Mouse (Mus musculus) gastrocnemius, postnatal 4 days (tissue): ENCODE results near the gene Gm12216. TPM values are rescaled to one million over a fixed set of nuclear protein-coding genes. Genes with fewer than 3 reads are reported as not detected.

Experiments used
- DNase-seq, 2 experiments: peaks; one replicate each; pipeline ENCODE4 v3.0.0; 2021 to 2022; ENCODE audit warnings: low spot score in 2 of 2, mixed read lengths in 2 of 2
- microRNA-seq: library from miRNA; unstranded; fragments of <30 nt; microRNA quantifications from one replicate; pipeline ENCODE4 v1.2.0, GENCODE M21; 2021
- total RNA-seq, 2 experiments: library from RNA; stranded (reverse); gene quantifications; 2 replicates each; pipeline ENCODE4 v1.2.3; 2021

The Gm12216 gene
- total RNA-seq, 2 experiments from 2014 or later, result 3.2 to 4.6 TPM

DNA sequence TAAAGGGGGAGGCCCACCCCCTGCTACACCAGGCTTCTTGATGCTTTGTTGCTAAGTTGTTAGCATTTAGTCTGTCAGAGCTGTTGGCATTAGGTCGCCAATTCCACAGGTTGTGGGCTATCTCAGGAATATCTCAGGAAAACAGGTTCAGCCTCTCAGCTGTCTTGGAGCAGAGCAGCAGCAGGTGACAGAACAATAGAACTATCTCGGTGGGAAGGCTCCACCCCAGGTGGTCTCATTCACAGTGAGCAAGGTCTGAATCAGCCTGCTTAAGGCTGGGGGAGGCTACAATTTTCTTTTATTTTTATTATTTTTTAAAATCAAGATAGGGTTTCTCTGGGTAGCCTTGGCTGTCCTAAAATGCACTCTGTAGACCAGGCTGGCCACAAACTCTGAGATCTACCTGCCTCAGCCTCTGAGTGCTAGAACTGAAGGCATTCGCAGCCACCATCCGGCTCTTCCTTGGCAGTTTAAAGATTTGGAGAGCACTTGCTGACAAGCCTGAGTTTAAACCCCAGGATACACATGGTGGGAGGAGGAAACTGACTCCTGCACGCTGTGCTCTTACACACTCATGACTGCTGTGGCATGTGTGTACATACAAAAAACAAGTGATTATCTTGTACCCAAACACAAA lies 109.2 kb downstream of the Gm12216 start:
- DNase-seq, result no peak

GRCm38 (mm10) chr11:53749306-53749705 lies 109.8 kb downstream of the Gm12216 start:
- no peak for DNase-seq

- DNase-seq, result no peak
Observed at GRCm38 (mm10) chr11:53748614-53749013, 110.4 kb downstream of the Gm12216 start.

DNA sequence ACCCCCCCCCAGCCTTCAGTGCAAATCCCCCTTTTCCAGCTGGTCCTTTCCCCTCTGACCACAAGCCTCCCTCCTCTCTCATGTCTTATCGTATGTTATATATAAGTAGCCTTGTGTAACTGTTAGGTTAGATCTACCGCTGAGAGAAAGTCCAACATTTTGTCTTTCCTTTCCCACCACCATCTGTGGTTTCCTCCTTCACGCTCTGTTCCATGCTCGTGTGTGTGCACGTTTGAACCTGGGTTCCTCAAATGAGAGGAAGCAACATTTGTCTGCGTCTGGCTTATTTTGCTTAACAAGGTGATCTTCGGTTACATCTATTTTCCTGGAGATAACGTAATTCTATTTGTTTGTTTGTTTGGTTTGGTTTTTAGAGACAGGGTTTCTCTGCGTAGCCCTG lies 111.1 kb downstream of the Gm12216 start:
- DNase-seq, result no peak

DNA sequence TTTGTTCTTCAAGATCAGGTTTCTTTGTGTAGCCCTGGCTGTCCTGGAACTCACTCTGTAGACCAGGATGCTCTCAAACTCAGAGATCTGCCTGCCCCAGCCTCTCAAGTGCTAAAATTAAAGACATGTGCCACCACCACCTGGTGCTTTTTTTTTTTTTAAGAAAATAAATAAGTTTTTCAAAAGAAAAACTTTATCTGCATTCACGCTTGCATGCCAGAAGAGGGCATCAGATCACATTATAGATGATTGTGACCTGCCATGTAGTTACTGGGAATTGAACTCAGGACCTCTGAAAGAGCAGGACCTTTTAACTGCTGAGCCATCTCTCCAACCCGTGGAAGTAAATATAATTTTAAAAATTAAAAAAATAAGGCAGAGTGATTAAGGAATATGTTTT lies 113.8 kb downstream of the Gm12216 start:
- no peak for DNase-seq

DNA sequence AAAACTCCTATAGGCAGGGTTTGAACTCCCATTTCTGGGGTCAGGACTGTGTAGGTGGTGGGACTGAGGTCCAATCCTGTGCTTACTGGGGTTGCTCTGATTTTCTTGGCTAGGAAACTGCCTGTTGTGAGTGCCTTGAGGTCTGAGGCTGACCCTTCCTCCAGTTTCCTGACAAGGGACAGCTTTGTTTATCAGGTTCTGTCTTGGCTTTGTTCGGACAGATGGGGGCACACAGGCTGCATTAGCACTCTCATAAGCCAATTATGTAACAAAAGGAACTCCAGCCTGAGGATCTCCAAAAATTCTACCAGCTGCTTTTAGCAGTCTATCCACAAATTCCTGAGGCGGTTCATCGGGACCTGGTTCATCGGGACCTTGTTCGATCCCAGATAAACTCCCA lies 116.7 kb downstream of the Gm12216 start:
- DNase-seq, result no peak

GRCm38 (mm10) chr11:53737573-53737946 lies 121.5 kb downstream of the Gm12216 start:
- DNase-seq, result peak in 1 of 2 experiments; percentile 48

DNA sequence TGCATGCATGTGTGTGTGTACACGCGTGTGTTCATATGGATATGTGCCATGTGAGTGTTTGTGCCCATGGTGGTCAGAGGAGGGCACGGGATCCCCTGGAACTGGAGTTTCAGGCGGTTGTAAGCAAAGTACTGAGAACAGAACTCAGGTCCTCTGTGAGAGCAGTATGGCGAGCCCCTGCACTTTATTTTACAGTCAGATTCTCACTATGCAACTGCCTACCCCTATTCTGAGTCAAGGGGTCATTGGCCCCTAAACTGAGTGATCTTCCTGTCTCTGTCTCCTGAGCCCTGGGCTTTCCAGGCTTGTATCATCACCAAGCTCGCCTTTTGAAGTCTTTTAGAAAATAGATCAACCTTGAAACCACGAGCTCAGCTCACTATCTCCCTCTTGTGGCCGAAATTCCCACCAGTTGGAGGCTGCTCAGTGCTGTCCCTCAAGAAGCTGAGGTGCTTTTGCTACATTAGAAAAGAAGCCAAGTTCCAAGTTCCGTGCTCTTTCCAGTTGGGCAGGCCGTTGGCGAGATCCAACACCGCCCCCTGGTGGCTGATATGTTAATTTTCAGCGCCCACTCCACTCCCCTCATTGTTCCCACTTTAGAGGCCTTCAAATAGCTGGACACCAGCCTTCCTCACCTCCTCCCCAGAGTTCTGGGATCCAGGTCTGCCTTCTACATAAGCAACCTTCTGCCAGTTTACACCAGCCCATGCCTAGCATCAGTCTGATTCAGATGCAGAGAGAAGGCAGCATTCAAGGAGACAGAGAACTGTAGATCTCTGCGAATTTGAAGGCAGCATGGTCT lies 122.1 kb downstream of the Gm12216 start:
- DNase-seq, result peak; percentile 68 to 75

- DNase-seq, result peak in 1 of 2 experiments; percentile 52
Observed at GRCm38 (mm10) chr11:53735682-53736245, 123.3 kb downstream of the Gm12216 start.

- no peak for DNase-seq
Observed at GRCm38 (mm10) chr11:53734970-53735681, 123.9 kb downstream of the Gm12216 start.

DNA sequence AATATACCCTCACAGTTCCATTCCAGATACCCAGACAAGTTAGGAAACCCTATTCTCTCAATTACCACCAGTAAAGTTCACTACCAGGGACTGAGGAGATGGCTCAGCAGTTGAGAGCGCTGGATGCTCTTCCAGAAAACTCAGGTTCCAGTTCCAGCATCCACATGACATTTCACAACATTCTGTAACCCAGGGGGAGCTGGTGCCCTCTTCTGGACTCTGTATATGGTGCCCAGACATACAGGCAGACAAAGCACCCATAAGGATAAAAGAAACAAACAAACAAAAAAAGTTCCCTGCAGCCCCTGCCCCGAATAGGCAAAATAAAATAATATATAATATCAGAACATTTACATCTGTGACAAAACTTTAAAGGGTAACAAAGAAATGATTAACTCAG lies 124.6 kb downstream of the Gm12216 start:
- DNase-seq, result no peak

DNA sequence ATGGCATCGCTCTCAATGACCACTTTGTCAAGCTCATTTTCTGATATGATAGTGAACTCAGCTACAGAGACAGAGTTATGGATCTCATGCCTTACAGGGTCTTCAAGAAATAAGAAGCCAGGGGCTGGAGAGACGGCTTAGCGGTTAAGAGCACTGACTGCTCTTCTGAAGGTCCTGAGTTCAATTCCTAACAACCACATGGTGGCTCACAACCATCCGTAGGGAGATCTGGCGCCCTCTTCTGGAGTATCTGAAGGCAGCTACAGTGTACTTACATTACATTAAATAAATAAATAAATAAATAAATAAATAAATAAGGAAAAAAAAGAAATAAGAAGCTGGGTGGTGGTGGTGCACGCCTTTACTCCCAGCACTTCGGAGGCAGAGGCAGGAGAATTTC lies 125.2 kb downstream of the Gm12216 start:
- no peak for DNase-seq

Small RNA genes lying within 50 kb of the gene (microRNA-seq; reads per million reads assigned to microRNA genes)
- not detected for gene Mir7671

Other genes starting within 250 kb of the Gm12216 start
- gene Il4, start 240.6 kb downstream of the Gm12216 start, total RNA-seq, result under 1 TPM in 1 of 2 experiments, not detected in 1; 0.65 TPM
- not detected for gene Il13, start 224.6 kb downstream of the Gm12216 start, total RNA-seq
- gene Rad50, start 151.9 kb downstream of the Gm12216 start, total RNA-seq, result 10 to 100 TPM; 13.0 to 15.6 TPM
- not detected for gene Il5, start 138.5 kb downstream of the Gm12216 start, total RNA-seq
- gene Irf1, start 89.2 kb downstream of the Gm12216 start, total RNA-seq, result 10 to 100 TPM; 16.1 to 17.0 TPM
- under 1 TPM; 0.31 to 0.32 TPM for gene Gm17334, start 86.1 kb downstream of the Gm12216 start, total RNA-seq
- 1 to 10 TPM; 8.6 to 8.8 TPM for gene Slc22a5, start 32.4 kb upstream of the Gm12216 start, total RNA-seq
- 1 to 10 TPM; 3.3 to 3.6 TPM for gene Slc22a21, start 121.1 kb upstream of the Gm12216 start, total RNA-seq
- gene Slc22a4, start 168.8 kb upstream of the Gm12216 start, total RNA-seq, result 1 to 10 TPM in 1 of 2 experiments, under 1 TPM in 1; 0.83 to 1.1 TPM
- gene Pdlim4, start 209.8 kb upstream of the Gm12216 start, total RNA-seq, result 10 to 100 TPM; 65.2 to 67.1 TPM
- 10 to 100 TPM; 37.1 to 40.3 TPM for gene P4ha2, start 240.8 kb upstream of the Gm12216 start, total RNA-seq